Mouse (Mus musculus) lung, postnatal 4 days (tissue): ENCODE results near the gene Cebpb.

Experiments used
- DNase-seq, 2 experiments: peaks; one replicate each; pipeline ENCODE4 v3.0.0; 2021

The Cebpb gene

GRCm38 (mm10) chr2:167691871-167692661 is 3.4 kb downstream of the Cebpb start:
- peak in 1 of 2 experiments; percentile 34 for DNase-seq

- DNase-seq: peak in 1 of 2 experiments; percentile 21
Measured at GRCm38 (mm10) chr2:167692831-167693230, 4.1 kb downstream of the Cebpb start.

- DNase-seq: peak in 1 of 2 experiments; percentile 20
Measured at GRCm38 (mm10) chr2:167693540-167693939, 4.8 kb downstream of the Cebpb start.

DNA sequence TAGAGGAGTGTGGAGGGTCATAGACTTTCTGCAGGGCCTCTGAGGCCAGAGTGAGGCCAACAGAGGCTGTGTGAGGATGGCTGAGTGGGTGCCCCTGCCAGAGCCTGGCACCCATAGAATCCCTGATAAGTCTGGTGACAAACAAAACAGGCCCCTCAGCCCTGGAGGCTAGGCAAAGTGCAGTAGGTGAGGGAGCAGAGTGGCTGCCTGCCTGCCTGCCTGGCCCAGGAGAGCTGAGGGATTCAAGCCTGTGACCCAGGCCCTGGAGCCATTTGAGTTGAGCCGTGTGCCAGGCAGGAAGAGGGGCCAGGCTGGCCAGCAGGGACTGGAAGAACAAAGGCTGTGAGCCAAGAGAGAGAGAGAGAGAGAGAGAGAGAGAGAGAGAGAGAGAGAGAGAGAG is 5.5 kb downstream of the Cebpb start:
- DNase-seq: peak in 1 of 2 experiments; percentile 49

DNA sequence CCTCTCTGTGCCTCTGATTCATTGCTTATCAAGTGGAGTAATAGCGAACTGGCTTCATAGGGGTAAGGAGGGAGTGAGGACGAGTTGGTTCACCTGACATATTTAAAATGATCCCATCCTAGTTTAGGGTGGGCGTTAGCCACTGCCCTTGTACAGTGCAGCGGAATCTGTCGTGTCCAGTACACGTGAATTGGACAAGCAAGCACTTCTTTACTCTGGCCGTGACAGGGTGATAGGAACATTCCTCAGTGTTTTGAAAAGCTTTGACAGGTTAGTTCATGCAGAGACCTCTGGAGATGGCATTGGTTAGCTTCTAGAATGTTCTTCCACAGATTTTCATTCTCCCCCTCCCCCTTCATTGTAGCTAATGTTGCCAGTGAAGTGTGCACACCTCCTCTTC is 6.2 kb downstream of the Cebpb start:
- DNase-seq: no peak

GRCm38 (mm10) chr2:167695491-167695890 is 6.8 kb downstream of the Cebpb start:
- DNase-seq: peak in 1 of 2 experiments; percentile 34

DNA sequence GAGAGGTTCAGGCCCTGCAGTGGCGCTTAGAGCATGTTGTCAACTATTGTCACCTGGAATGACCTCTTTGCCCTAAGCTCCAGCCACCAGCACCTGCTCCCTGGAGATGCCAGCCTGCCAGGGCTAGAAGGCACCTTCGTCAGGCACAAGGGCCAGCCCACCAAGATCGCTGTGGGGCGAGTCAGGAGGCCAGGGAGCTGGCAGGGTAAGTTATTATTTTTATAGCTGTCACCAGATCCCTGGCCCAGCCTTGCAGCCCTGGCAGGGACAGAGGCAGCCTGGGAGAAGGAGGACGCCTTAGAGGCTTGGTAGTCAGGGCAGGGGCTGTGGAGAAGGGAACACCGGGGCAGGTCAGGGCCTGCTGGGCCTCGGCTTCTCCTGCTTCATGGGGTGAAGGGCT is 7.4 kb downstream of the Cebpb start:
- DNase-seq: peak in 1 of 2 experiments; percentile 31

DNA sequence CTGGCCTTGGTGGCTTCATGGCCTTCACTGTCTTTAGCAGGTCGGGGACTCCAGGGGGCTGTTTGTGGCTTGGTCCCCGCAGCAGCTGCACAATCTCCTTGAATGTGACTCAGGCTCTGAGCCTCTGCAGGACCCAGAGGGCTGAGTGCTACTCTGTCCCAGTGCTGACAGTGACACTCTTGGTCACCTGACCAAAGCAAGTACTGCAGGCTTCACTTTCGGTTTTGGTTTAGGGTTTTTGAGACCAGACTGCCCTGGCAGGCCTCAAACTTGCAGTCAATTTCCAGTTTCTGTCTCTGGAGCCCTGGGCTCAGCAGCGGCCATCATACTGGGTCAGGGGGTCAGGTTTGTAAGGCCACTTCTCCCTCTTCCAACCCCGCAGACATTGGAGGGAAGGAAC is 9.2 kb downstream of the Cebpb start:
- DNase-seq: peak; percentile 67 to 72

DNA sequence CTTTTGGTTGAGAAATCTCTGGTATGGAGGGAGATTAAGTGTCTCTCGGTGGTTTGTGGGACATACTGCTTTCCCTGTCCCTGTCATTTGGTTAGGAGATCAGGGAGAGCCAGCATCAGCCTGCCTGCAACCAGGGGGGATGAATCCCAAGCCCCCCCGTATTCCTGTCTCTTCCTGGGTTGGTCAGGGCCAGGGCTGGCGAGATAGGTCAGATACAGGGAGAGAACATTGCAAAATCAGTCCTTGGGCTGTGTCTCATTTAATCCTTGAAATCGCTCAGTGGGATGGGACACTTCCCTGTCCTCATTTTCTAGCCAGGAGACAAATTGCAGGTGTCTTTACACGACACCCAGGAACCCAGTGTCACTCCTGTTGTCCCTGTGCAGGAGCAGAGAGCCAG is 11.3 kb downstream of the Cebpb start:
- DNase-seq: no peak

DNA sequence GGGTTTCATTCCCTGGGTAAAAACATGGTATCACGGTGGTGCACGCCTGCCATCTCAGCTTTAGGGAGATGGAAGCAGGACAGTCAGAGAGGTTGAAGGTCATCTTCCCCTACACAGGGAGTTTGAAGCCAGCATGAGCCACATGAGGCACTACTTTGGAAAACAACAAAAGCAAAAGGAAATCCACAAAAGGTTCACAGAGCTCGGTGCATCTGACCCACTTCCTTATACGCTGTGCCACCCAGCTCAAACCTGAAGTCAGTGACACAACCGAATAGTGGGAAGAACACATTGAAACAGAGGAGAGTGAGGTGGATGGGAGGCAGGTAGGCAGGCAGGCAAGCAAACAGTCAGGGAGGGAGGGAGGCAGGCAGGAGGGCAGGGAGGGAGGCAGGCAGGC is 12.8 kb downstream of the Cebpb start:
- DNase-seq: no peak

DNA sequence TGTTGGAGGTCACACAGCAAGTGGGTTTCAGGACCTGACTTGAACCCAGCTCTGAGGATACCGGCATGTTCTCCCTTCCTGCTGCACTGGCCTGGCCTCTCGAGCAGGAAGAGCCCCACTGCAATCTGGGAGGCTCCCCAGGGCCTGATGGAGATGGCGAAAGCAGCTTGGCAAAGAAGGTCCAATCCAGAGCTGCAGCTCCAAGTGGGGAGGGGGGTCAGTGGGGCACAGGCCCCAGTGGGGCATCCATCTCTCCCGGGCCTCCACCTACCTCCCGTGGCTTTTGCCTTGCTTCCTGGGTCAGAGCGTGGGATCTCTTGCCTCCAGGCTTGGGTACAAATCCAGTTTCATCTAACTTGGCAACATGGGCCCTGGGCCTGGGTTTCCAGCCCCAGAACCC is 13.4 kb downstream of the Cebpb start:
- no peak for DNase-seq

GRCm38 (mm10) chr2:167704409-167704808 is 15.7 kb downstream of the Cebpb start:
- DNase-seq: no peak

- DNase-seq: no peak
Measured at GRCm38 (mm10) chr2:167706183-167706939, 17.6 kb downstream of the Cebpb start.

GRCm38 (mm10) chr2:167708373-167708772 is 19.7 kb downstream of the Cebpb start:
- no peak for DNase-seq

GRCm38 (mm10) chr2:167709969-167710368 is 21.3 kb downstream of the Cebpb start:
- DNase-seq: no peak

DNA sequence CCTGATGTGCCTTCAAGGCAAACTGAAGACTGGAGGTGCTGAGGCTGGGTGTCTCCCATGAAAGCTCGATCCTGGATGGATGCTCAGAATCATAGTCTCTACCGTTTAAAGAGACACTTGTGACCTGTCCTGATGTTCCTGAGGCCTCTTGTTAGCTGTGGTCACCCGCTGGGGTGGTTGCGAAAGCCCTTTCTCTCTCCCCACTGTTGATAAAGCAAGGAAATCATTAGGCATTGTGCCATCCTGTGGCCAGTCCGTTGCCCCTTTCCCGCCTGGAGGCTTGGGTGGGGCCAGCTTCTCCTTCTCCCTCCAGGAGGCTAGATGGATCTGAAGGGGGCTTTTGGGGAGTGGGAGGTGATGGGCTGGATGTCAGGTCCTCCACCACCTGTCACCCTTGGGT is 21.9 kb downstream of the Cebpb start:
- DNase-seq: no peak

GRCm38 (mm10) chr2:167712872-167713821 is 24.4 kb downstream of the Cebpb start:
- DNase-seq: peak; percentile 77

- no peak for DNase-seq
Measured at GRCm38 (mm10) chr2:167714298-167714697, 25.6 kb downstream of the Cebpb start.

GRCm38 (mm10) chr2:167715008-167715407 is 26.3 kb downstream of the Cebpb start:
- DNase-seq: peak; percentile 49 to 60

- no peak for DNase-seq
Measured at GRCm38 (mm10) chr2:167717208-167717607, 28.5 kb downstream of the Cebpb start.

GRCm38 (mm10) chr2:167719520-167719919 is 30.8 kb downstream of the Cebpb start:
- no peak for DNase-seq

- no peak for DNase-seq
Measured at GRCm38 (mm10) chr2:167721159-167721882, 32.6 kb downstream of the Cebpb start.
